Mouse (Mus musculus) stomach, embryonic 16.5 days (tissue): ENCODE data around the gene Ccl9. TPM values are rescaled to one million over a fixed set of nuclear protein-coding genes. Genes with fewer than 3 reads are reported as not detected.
"Not testable (repeated sequence)": the region's sequence is repeated elsewhere in the genome, so short reads cannot be mapped to it uniquely, and the experiment has no call there.

Experiments
- ATAC-seq: fragments of 200-750 bp; cut with Nextera tagmentation; 2 replicates; pipeline ENCODE4 v1.8.0; 2017; ENCODE audit warnings: moderate number of reproducible peaks, moderate TSS enrichment; ENCODE audit not compliant: insufficient read depth, low FRiP score
- H3K27ac ChIP-seq: fragments of 300-500 bp; sonication (generic); 2 replicates; pipeline ENCODE4 v1.5.1; 2014; ENCODE audit warnings: low read length
- H3K27me3 ChIP-seq: fragments of 300-500 bp; sonication (generic); 2 replicates; pipeline ENCODE4 v1.6.1; 2014; ENCODE audit warnings: low read length, control low read depth, mixed read lengths; ENCODE audit not compliant: control insufficient read depth, insufficient read depth
- H3K36me3 ChIP-seq: fragments of 300-500 bp; sonication (generic); 2 replicates; pipeline ENCODE4 v1.6.1; 2014; ENCODE audit warnings: low read length; ENCODE audit not compliant: control insufficient read depth, insufficient read depth
- H3K4me1 ChIP-seq: fragments of 300-500 bp; sonication (generic); 2 replicates; pipeline ENCODE4 v1.6.1; 2014; ENCODE audit warnings: low read length, control low read depth, mixed read lengths; ENCODE audit not compliant: control insufficient read depth, insufficient read depth
- H3K4me2 ChIP-seq: fragments of 300-500 bp; sonication (generic); 2 replicates; pipeline ENCODE4 v1.6.1; 2014; ENCODE audit warnings: low read depth, low read length, mixed read lengths
- H3K4me3 ChIP-seq: fragments of 300-500 bp; sonication (generic); replicated peaks from 2 replicates; pipeline ENCODE4 v1.5.1; 2014; ENCODE audit warnings: mild to moderate bottlenecking, low read length
- H3K9ac ChIP-seq: fragments of 300-500 bp; sonication (generic); 2 replicates; pipeline ENCODE4 v1.6.1; 2014; ENCODE audit warnings: low read length
- H3K9me3 ChIP-seq: fragments of 300-500 bp; sonication (generic); replicated peaks from 2 replicates; pipeline ENCODE4 v1.6.1; 2016; ENCODE audit warnings: low read length, control low read depth; ENCODE audit not compliant: control insufficient read depth
- whole genome bisulfite sequencing: fragments of 180-500 bp; shearing (Covaris S2); extraction: QIAGEN DNeasy Blood & Tissue Kit; methylation state at CpG from one replicate; pipeline ENCODE4 v1.1.7; 2014; 5-methylcytosine and 5-hydroxymethylcytosine counted together
- polyA plus RNA-seq: library from polyadenylated mRNA; unstranded; fragments of >200 nt; fragmentation: Nextera tagmentation; extraction: Ambion mirVana; gene quantifications from 2 replicates; pipeline ENCODE4 v1.2.1, GENCODE M21; 2015

The Ccl9 gene
- polyA plus RNA-seq, 1 experiment from 2014 or later: 15.9 TPM

DNA sequence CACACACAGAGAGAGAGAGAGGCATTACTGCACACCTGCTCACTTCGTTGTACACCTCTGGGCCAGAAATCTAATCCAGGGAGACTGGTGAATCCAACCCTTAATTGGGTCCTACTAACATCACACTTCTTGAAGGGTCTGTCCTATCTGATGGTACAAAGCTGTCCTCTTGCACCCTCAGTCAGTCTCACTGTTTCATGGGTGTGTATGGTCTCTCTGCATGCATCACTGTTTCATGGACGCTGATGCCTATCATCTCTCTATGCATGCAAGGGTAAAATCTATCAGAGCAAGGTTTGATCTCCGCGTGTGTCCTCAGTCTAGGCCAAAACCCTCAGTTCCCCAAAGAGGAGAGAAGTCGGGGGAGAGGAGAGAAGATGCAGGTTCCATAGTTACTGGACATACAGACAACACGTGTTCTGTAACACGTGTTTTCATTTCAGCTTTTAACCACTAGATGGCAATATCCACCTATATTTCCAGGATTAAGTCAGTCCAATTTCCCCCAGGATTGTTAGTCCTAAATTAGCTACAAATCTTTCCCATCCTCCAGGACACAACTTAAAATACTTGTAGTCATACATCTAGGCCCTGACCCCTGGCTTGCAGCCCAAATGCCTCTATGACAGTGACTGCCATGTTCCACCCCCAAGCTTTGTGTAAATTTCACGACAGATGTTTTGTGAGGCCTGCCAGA is 22.2 kb downstream of the Ccl9 start:
- H3K9me3 ChIP-seq: no peaks in the 10 kb centered on the region
- WGBS: 26% methylated on average over 8 of the region's 8 CpGs
- no peaks in the 10 kb centered on the region for H3K27me3 ChIP-seq
- no peak overlapping the region for H3K4me3 ChIP-seq
- no peak overlapping the region for H3K4me2 ChIP-seq
- no peaks in the 10 kb centered on the region for H3K36me3 ChIP-seq
- no peaks in the 10 kb centered on the region for H3K4me1 ChIP-seq
- no peak overlapping the region for H3K27ac ChIP-seq
- ATAC-seq: peak; percentile 56; the same call in 1 of the 2 replicates
- H3K9ac ChIP-seq: no peak overlapping the region

GRCm38 (mm10) chr11:83551668-83552067 is 26.8 kb downstream of the Ccl9 start:
- Histone ChIP-seq H3K4me1 (no peaks in the 10 kb centered on the region), H3K4me3 (no peak overlapping the region), H3K9me3 (no peaks in the 10 kb centered on the region), H3K27me3 (no peaks in the 10 kb centered on the region), H3K4me2 (no peak overlapping the region), H3K9ac (no peak overlapping the region), H3K36me3 (no peaks in the 10 kb centered on the region), H3K27ac (no peak overlapping the region)
- WGBS: 71% methylated on average over 5 of the region's 5 CpGs
- ATAC-seq: no peak

GRCm38 (mm10) chr11:83551037-83551436 is 27.4 kb downstream of the Ccl9 start:
- H3K4me3 ChIP-seq, H3K27ac ChIP-seq, ATAC-seq, H3K9me3 ChIP-seq, H3K36me3 ChIP-seq, H3K9ac ChIP-seq, H3K4me1 ChIP-seq, H3K27me3 ChIP-seq, H3K4me2 ChIP-seq: not testable (repeated sequence)
- WGBS: 83% methylated on average over 7 of the region's 7 CpGs

GRCm38 (mm10) chr11:83550186-83550632 is 28.2 kb downstream of the Ccl9 start:
- Histone ChIP-seq H3K9me3 (no peaks in the 10 kb centered on the region), H3K36me3 (no peaks in the 10 kb centered on the region), H3K27me3 (no peaks in the 10 kb centered on the region), H3K27ac (no peak overlapping the region), H3K4me2 (no peak overlapping the region), H3K4me3 (no peak overlapping the region), H3K4me1 (no peaks in the 10 kb centered on the region), H3K9ac (no peak overlapping the region)
- 72% methylated on average over 5 of the region's 5 CpGs for WGBS
- no peak for ATAC-seq

DNA sequence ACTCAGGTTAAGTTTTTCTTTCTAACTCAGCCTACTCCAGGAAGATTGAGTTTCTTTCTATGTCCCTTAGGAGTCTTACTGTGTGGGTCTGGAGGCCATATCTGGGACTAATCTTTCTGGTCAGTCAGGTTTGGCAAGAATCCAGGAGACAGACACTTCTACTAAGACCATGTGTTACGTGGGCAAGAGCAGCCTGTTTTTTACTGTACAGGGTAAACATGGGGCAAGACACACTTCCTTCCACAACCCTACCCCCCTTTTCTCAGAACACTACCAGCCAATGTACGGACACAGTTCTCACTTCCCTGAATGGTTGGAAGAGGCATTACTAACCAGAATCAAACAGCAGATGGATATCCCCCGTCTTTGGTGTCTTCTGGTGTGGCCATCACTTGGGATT is 34.2 kb downstream of the Ccl9 start:
- H3K27me3 ChIP-seq: no peaks in the 10 kb centered on the region
- H3K4me2 ChIP-seq: no peak overlapping the region
- 51% methylated on average over 3 of the region's 3 CpGs for WGBS
- H3K9ac ChIP-seq: no peak overlapping the region
- ATAC-seq: peak; percentile 77; the same call in 1 of the 2 replicates
- no peak overlapping the region for H3K27ac ChIP-seq
- no peaks in the 10 kb centered on the region for H3K36me3 ChIP-seq
- H3K4me1 ChIP-seq: no peaks in the 10 kb centered on the region
- H3K9me3 ChIP-seq: no peaks in the 10 kb centered on the region
- H3K4me3 ChIP-seq: no peak overlapping the region

- H3K9me3 ChIP-seq: no peaks in the 10 kb centered on the region
- 91% methylated on average over 3 of the region's 3 CpGs for WGBS
- no peak overlapping the region for H3K9ac ChIP-seq
- H3K4me3 ChIP-seq: no peak overlapping the region
- ATAC-seq: no peak
- H3K27me3 ChIP-seq: no peaks in the 10 kb centered on the region
- H3K4me1 ChIP-seq: no peaks in the 10 kb centered on the region
- H3K36me3 ChIP-seq: no peaks in the 10 kb centered on the region
- no peak overlapping the region for H3K4me2 ChIP-seq
- no peak overlapping the region for H3K27ac ChIP-seq
These were observed 37.0 kb downstream of the Ccl9 start for GRCm38 (mm10) chr11:83541415-83541814.

GRCm38 (mm10) chr11:83540931-83541330 is 37.5 kb downstream of the Ccl9 start:
- no peak overlapping the region for H3K9ac ChIP-seq
- no peak overlapping the region for H3K4me2 ChIP-seq
- WGBS: 84% methylated on average over 2 of the region's 2 CpGs
- no peaks in the 10 kb centered on the region for H3K4me1 ChIP-seq
- no peaks in the 10 kb centered on the region for H3K9me3 ChIP-seq
- H3K27ac ChIP-seq: no peak overlapping the region
- no peaks in the 10 kb centered on the region for H3K36me3 ChIP-seq
- ATAC-seq: no peak
- H3K27me3 ChIP-seq: no peaks in the 10 kb centered on the region
- H3K4me3 ChIP-seq: no peak overlapping the region

DNA sequence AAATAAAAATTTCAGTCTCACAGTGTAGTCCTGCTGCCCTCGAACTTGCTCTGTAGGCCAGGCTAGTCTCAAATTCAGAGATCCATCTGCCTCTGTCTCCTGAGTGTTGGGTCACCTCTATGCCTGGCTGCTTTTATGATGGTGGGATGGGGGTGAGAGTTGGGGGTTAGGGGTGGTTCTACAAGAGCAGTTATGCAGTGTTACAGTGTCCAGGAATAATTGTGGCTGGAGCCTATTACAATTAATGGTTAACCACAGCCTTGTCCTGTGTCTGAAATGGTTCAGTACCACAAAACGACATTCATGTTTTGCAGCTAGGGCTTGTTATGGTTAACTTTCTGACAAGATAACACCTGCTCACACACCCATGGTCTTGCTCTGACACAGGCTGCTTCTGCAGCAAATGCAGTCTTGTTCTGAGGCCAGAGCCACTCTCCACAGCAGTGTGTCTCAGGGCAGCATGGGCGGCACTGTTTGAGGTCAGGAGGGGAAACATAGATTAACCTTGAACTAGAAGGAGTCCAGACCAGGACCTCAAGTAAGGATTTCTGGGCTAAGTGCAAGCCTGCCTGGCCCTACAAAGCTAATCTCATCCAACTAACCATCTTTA is 39.6 kb downstream of the Ccl9 start:
- H3K27ac ChIP-seq: no peak overlapping the region
- no peak overlapping the region for H3K9ac ChIP-seq
- no peak for ATAC-seq

GRCm38 (mm10) chr11:83536831-83537230 is 41.6 kb downstream of the Ccl9 start:
- H3K27ac ChIP-seq: no peak overlapping the region
- no peaks in the 10 kb centered on the region for H3K36me3 ChIP-seq
- no peaks in the 10 kb centered on the region for H3K27me3 ChIP-seq
- H3K9ac ChIP-seq: no peak overlapping the region
- H3K4me3 ChIP-seq: no peak overlapping the region
- peaks cover 9% of the 10 kb centered on the region; the same call in 1 of the 2 replicates for H3K4me1 ChIP-seq
- ATAC-seq: no peak
- H3K9me3 ChIP-seq: no peaks in the 10 kb centered on the region
- H3K4me2 ChIP-seq: no peak overlapping the region
- 57% methylated on average over 3 of the region's 3 CpGs for WGBS

More for the DNA sequence above, 39.6 kb downstream of the Ccl9 start:
- H3K27me3 ChIP-seq: no peaks in the 10 kb centered on the region
- no peak overlapping the region for H3K4me2 ChIP-seq
- no peaks in the 10 kb centered on the region for H3K9me3 ChIP-seq
- H3K36me3 ChIP-seq: no peaks in the 10 kb centered on the region
- no peak overlapping the region for H3K4me3 ChIP-seq
- peaks cover 9% of the 10 kb centered on the region; the same call in 1 of the 2 replicates for H3K4me1 ChIP-seq
- 55% methylated on average over 3 of the region's 3 CpGs for WGBS
